Mouse (Mus musculus) heart, embryonic 15.5 days (tissue): Measurements from ENCODE around the gene Rapgef4. TPM values are rescaled to one million over a fixed set of nuclear protein-coding genes. Genes with fewer than 3 reads are reported as not detected.

ENCODE experiments used
- ATAC-seq: fragments of 200-750 bp; cut with Nextera tagmentation; replicated peaks from 2 replicates; pipeline ENCODE4 v1.8.0; 2017; ENCODE audit warnings: low read depth, moderate TSS enrichment; ENCODE audit not compliant: insufficient number of reproducible peaks, insufficient read depth, low FRiP score
- H3K27ac ChIP-seq: fragments of 300-500 bp; sonication (generic); 2 replicates; pipeline ENCODE4 v1.5.1; 2015; ENCODE audit warnings: mild to moderate bottlenecking, inconsistent platforms
- H3K27me3 ChIP-seq: fragments of 300-500 bp; sonication (generic); 2 replicates; pipeline ENCODE4 v1.6.1; 2015; ENCODE audit warnings: inconsistent platforms
- H3K36me3 ChIP-seq: fragments of 300-500 bp; sonication (generic); 2 replicates; pipeline ENCODE4 v1.6.1; 2015; ENCODE audit warnings: mild to moderate bottlenecking, inconsistent platforms
- H3K4me1 ChIP-seq: fragments of 300-500 bp; sonication (generic); replicated peaks from 2 replicates; pipeline ENCODE4 v1.6.1; 2015; ENCODE audit warnings: inconsistent platforms
- H3K4me2 ChIP-seq: fragments of 300-500 bp; sonication (generic); 2 replicates; pipeline ENCODE4 v1.6.1; 2015; ENCODE audit warnings: inconsistent platforms, mild to moderate bottlenecking, moderate library complexity
- H3K4me3 ChIP-seq: fragments of 300-500 bp; sonication (generic); 2 replicates; pipeline ENCODE4 v1.5.1; 2015; ENCODE audit warnings: mild to moderate bottlenecking, inconsistent platforms
- H3K9ac ChIP-seq: fragments of 300-500 bp; sonication (generic); 2 replicates; pipeline ENCODE4 v1.6.1; 2015; ENCODE audit warnings: mild to moderate bottlenecking, inconsistent platforms
- H3K9me3 ChIP-seq: fragments of 300-500 bp; sonication (generic); replicated peaks from 2 replicates; pipeline ENCODE4 v1.6.1; 2016; ENCODE audit warnings: inconsistent platforms
- WGBS: fragments of 180-500 bp; shearing (Covaris S2); methylation state at CpG from one replicate; pipeline ENCODE4 v1.1.7; 2015; ENCODE audit warnings: mixed read lengths; 5-methylcytosine and 5-hydroxymethylcytosine counted together
- polyA plus RNA-seq: library from polyadenylated mRNA; unstranded; fragments of >200 nt; fragmentation: Nextera tagmentation; extraction: Ambion mirVana; gene quantifications from 2 replicates; pipeline ENCODE4 v1.2.1, GENCODE M21; 2015

Gene Rapgef4
- polyA plus RNA-seq, 1 experiment from 2014 or later = 3.7 TPM

DNA sequence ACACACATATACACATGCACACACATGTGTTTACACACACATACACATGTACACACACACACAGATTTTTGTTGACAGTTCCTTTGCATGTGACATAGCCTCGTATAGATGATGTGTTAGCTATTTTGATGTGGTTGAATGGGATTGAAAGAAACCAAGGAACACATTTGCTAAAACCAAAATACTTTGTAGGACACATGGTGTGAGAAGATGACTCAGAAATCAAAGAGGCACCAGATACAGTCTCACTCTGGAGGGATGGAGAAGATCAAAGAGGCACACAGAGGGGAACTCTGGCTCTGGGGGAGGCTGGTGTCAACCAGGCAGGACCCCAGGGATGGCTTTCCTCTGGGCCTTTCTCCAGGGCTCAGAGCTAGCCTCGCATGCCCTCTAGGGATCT, 4.7 kb downstream of the Rapgef4 start:
- Histone ChIP-seq H3K9ac (no peak overlapping the region), H3K4me2 (no peak overlapping the region), H3K4me3 (no peak overlapping the region), H3K36me3 (no peaks in the 10 kb centered on the region), H3K4me1 (peaks cover 5% of the 10 kb centered on the region), H3K9me3 (no peaks in the 10 kb centered on the region), H3K27ac (no peak overlapping the region), H3K27me3 (no peaks in the 10 kb centered on the region)
- ATAC-seq = no peak
- 61% methylated on average over 2 of the region's 2 CpGs for WGBS

DNA sequence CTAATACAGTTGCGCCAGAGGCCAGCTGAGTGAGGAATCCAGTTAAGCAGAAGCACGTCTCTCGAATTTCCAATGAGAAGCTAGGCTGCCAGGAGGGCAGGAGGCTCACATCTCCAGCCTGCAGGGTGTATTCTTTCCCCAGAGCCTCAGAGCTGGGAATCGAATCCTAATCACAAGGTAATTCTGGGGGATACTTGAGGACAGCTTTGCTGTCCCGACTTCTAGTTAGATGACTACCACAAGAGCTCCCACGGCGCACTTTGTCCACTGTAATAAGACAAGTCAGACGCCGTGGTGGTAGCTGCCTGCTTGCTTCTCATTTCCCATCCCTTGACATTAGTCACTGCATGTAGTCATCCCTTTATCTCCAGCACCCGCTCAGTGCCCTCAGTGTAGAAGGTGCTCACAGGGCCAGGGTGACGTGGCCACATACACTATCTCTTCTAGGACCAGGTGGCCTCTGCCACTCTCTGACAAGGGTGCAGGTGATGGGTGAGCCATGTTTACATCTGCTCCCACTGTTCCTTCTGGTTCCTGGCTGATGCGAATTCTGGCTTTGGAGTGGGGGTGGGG, 5.3 kb downstream of the Rapgef4 start:
- ATAC-seq = no peak
- H3K36me3 ChIP-seq = no peaks in the 10 kb centered on the region
- H3K4me1 ChIP-seq = no peaks in the 10 kb centered on the region; the same call in 1 of the 2 replicates
- no peak overlapping the region for H3K9ac ChIP-seq
- H3K9me3 ChIP-seq = no peaks in the 10 kb centered on the region
- H3K27me3 ChIP-seq = no peaks in the 10 kb centered on the region
- no peak overlapping the region for H3K27ac ChIP-seq
- 62% methylated on average over 12 of the region's 12 CpGs for WGBS
- H3K4me3 ChIP-seq = no peak overlapping the region
- no peak overlapping the region for H3K4me2 ChIP-seq

DNA sequence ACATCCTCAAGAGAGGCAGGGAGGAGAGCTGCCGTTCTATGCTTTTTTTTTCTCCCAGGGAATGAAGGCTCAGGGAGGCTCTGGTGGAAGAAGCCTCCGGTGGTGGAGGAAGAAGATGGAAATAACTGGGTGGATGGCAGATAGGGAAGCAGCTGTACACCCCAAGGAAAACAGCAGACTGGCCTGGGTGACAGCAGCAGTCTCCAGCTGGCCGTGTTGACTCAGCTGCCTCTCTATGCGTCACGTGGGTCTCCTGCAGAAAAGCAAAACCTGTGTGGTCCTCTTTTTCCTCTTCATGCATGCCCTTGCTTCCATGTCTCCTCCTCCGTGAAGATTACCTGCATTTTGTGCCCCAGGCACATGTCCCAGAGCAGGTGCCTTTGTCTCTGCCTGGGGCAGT, 7.5 kb downstream of the Rapgef4 start:
- no peak overlapping the region for H3K4me2 ChIP-seq
- no peak overlapping the region for H3K9ac ChIP-seq
- ATAC-seq = no peak
- H3K4me1 ChIP-seq = no peaks in the 10 kb centered on the region
- no peak overlapping the region for H3K4me3 ChIP-seq
- no peak overlapping the region for H3K27ac ChIP-seq
- WGBS = 54% methylated on average over 6 of the region's 6 CpGs
- no peaks in the 10 kb centered on the region for H3K27me3 ChIP-seq
- no peaks in the 10 kb centered on the region for H3K36me3 ChIP-seq
- no peaks in the 10 kb centered on the region for H3K9me3 ChIP-seq

DNA sequence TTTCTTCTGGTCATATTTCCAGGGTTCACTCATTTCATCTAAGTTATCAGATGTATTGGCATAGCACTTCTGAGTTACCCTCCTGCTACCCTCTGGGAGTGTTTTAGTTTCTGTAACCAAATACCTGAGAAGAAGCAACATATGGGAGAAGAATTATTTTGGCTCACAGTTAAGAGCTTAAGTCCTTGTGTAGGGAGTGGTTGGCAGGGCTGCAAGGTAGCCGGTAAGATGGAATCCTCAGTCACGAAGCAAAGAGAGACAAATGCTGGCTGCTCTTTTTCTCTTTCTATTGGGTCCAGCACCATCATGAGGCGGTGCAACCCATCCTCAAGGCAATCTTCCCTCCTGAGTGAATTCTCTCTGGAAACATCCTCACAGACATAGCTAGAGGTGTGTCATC, 11.1 kb downstream of the Rapgef4 start:
- no peaks in the 10 kb centered on the region for H3K36me3 ChIP-seq
- 92% methylated on average over 3 of the region's 3 CpGs for WGBS
- no peak overlapping the region for H3K4me3 ChIP-seq
- H3K9me3 ChIP-seq = no peaks in the 10 kb centered on the region
- no peak overlapping the region for H3K4me2 ChIP-seq
- no peaks in the 10 kb centered on the region for H3K27me3 ChIP-seq
- ATAC-seq = no peak
- no peak overlapping the region for H3K9ac ChIP-seq
- no peak overlapping the region for H3K27ac ChIP-seq
- no peaks in the 10 kb centered on the region for H3K4me1 ChIP-seq

DNA sequence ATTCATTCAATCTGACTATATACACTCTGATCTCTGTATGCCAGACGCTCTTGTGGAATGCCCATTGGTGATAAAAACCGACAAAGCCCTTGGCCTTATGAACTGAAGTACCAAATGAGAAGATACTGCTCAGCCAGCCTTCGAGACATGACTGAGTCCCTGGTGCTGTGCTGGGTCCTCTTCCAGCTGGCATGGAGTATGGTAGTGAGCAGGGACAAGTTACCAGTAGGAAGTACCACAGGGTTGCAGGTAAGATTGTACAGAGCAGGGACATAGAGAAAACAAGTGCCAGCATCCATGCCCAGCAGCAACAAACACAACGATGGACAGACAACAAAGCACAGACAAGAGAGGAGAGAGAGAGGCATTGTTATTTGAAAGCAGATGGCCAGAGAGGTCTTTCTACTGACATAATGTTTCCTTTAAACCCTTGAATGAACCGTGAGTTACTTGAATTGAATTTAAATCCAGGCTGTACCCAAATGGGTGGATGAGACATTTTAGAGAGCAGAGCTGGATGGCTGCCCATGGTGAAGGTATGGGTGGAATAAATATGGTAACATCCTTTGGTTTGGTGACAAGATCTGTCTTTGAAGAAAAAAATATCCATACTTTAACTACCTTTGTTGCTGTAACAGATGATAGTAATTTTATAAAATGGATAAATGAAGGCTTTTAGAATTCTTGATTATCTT, 12.8 kb downstream of the Rapgef4 start:
- Histone ChIP-seq H3K4me1 (no peaks in the 10 kb centered on the region), H3K9ac (no peak overlapping the region), H3K27ac (no peak overlapping the region), H3K27me3 (no peaks in the 10 kb centered on the region), H3K4me3 (no peak overlapping the region), H3K4me2 (no peak overlapping the region), H3K9me3 (no peaks in the 10 kb centered on the region), H3K36me3 (no peaks in the 10 kb centered on the region)
- WGBS = 73% methylated on average over 5 of the region's 5 CpGs
- ATAC-seq = no peak

DNA sequence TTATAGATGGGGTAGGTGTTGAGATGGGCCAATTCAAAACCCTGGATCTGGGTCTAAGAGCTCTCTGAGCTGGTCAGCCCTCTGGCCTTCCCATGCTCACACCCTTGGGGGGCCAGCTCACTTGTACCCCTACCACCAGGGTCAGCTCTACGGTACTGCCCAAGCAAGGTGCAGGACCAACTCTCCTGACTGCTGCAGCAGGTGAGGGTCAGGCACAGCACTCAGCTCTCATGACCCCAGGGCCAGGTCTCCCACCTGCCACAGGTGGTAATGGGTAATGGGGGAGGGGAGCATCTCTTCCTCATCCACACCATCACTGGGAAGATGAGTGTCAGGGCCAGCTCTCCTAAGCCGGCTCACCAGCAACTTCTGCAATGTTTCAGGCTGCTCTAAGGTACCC, 17.5 kb downstream of the Rapgef4 start:
- WGBS = 81% methylated on average over 2 of the region's 2 CpGs
- no peak for ATAC-seq
- Histone ChIP-seq H3K27ac (no peak overlapping the region), H3K9me3 (no peaks in the 10 kb centered on the region), H3K36me3 (no peaks in the 10 kb centered on the region), H3K4me1 (no peaks in the 10 kb centered on the region; the same call in 1 of the 2 replicates), H3K9ac (no peak overlapping the region), H3K4me3 (no peak overlapping the region), H3K27me3 (no peaks in the 10 kb centered on the region), H3K4me2 (no peak overlapping the region)

DNA sequence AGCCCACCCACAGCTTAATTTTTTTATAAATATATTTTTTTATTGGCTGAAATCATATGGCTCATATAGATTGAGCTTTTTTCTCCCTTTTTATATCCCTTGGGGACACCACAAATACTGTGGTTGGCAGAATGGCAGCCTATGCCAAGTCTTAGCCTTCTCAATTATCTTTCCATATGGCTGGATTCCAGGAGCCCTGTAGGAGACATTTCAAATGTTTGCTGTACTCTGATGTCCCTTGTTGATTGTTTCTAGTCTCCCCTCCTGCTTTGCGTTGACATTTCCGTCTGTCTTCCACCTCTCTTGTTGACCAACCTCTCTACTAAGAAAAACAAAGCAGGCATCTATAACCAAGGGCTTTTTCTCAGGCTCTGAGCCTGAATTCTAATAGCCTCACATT, 19.1 kb downstream of the Rapgef4 start:
- no peaks in the 10 kb centered on the region for H3K9me3 ChIP-seq
- 76% methylated on average over 2 of the region's 2 CpGs for WGBS
- no peak for ATAC-seq

DNA sequence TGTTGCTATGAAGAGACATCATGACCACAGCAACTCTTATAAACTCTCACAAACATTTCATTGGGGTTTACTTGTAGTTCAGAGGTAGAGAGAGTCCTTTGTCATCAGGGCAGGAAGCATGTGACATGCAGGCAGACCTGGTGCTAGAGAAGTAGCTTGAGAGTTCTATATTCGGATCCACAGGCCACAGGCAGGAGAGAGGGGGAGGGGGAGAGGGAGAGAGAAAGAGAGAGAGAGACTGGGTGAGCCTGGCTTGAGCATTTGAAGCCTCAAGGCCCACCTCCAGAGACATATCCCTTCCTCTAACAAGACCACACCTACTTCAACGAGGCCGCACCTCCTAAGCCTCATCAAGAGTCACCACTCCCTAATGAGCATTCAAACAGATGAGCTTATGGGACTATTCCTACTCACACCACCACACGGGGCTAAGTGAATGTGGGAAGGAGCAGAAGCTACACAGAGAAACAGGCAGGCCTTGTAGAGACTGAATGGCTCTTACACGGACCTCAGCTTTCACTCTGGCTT, 21.9 kb downstream of the Rapgef4 start:
- no peaks in the 10 kb centered on the region for H3K36me3 ChIP-seq
- H3K9ac ChIP-seq = no peak overlapping the region
- H3K4me1 ChIP-seq = no peaks in the 10 kb centered on the region; the same call in 1 of the 2 replicates
- H3K27ac ChIP-seq = no peak overlapping the region
- no peak overlapping the region for H3K4me2 ChIP-seq
- H3K27me3 ChIP-seq = no peaks in the 10 kb centered on the region
- H3K4me3 ChIP-seq = no peak overlapping the region
- H3K9me3 ChIP-seq = no peaks in the 10 kb centered on the region
- ATAC-seq = peak; percentile 31; the same call in 1 of the 2 replicates
- WGBS = 66% methylated on average over 5 of the region's 5 CpGs

More for the DNA sequence above, 19.1 kb downstream of the Rapgef4 start:
- Histone ChIP-seq H3K36me3 (no peaks in the 10 kb centered on the region), H3K4me3 (no peak overlapping the region), H3K27me3 (no peaks in the 10 kb centered on the region), H3K4me2 (no peak overlapping the region), H3K4me1 (no peaks in the 10 kb centered on the region; the same call in 1 of the 2 replicates), H3K9ac (no peak overlapping the region), H3K27ac (no peak overlapping the region)

DNA sequence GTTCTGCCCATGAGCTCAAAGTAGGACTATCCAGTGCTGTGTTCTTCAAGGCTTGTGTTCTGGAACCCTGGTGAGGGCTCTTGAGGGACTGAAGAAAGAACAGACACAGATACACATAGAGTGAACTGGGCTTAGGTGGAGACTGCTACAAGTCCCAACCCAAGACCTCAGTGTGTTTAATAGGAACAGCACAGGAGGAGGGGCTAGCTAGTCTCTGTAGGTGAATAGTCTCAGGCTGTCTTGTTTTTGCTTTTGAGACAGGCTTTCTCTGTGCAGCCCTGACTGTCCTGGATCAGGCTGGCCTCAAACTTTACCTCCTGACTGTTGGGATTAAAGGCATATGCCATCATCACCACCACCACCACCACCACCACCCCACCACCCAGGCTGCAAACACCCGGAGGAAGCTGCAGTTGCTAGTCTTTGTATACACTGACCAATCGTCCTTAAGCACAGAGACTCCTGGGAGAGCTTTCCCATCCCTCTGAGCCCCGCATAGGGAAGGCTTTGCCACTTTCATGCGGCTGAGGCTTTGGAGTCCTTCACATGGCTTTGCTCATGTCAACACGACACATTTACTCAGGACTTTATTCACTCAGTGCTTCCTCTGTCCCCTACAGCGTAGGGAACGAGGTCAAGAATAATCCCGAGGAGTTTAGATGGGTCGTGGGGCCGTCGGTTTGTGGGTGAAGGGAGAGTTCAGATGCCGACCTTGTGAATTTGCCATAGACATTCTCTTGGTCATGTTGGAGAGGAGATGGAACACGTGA, 22.9 kb downstream of the Rapgef4 start:
- Histone ChIP-seq H3K4me3 (no peak overlapping the region), H3K27ac (no peak overlapping the region), H3K27me3 (no peaks in the 10 kb centered on the region), H3K4me1 (no peaks in the 10 kb centered on the region; the same call in 1 of the 2 replicates), H3K9ac (no peak overlapping the region), H3K9me3 (peaks cover 2% of the 10 kb centered on the region; the same call in 1 of the 2 replicates), H3K36me3 (no peaks in the 10 kb centered on the region), H3K4me2 (no peak overlapping the region)
- ATAC-seq = no peak
- 76% methylated on average over 13 of the region's 13 CpGs for WGBS

DNA sequence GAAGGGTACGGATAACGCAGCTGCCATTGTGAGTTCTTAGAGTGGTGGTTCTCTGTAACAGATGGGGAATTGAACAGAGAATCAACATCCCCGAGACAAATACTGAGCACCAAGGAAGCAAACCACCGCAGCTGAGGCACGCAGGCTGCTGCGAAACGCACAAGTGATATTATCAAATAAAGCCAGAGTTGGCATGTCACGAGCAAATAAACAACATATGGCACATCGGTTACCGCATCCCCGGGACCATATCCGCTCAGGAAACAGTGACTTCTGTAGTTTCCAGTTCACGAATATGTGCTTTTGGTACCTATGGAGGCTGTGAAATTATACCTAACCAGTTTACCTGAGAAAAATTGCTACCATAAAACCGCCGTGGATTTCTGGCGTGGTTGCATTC, 24.0 kb downstream of the Rapgef4 start:
- Histone ChIP-seq H3K27ac (no peak overlapping the region), H3K4me2 (no peak overlapping the region), H3K9me3 (peaks cover 3% of the 10 kb centered on the region; the same call in 1 of the 2 replicates), H3K4me1 (no peaks in the 10 kb centered on the region; the same call in 1 of the 2 replicates), H3K27me3 (no peaks in the 10 kb centered on the region), H3K36me3 (no peaks in the 10 kb centered on the region), H3K4me3 (no peak overlapping the region), H3K9ac (no peak overlapping the region)
- no peak for ATAC-seq
- 88% methylated on average over 16 of the region's 16 CpGs for WGBS

DNA sequence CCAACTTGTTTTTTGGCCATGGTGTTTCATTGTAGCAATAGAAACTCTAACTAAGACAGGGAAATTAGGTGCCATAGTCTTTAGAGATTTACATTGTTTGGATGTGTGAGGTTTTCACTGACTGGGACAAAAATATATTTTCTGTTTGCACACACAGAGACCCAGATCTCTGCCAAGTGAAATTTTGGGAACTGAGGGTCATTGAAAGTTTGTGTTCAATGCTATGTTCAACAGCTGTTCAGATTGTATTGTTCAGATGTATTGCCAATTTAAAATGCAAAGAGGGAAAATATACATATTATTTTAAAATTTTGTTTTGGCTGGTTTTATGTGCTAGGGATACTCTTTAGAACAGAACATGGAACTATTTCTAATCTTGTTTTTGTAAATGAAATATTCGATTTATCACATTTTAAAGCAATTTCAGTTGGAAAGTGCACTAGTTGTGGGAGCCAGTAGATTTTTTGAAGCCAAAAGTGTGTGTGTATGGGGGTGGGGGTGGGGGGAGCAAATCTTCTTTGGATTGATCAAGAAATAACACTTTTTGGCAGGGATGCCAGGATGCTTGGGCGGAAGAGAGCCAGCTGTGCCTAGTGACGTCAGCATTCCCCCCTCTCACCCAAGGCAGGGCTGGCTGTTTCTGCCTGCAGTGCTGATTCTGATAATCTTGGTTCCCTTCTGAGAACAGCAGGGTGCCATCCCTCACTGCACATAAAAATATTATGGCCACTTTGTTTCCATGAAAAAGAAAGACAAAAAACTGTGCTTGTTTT, 28.6 kb downstream of the Rapgef4 start:
- 63% methylated on average over 3 of the region's 3 CpGs for WGBS
- Histone ChIP-seq H3K4me3 (no peak overlapping the region), H3K9me3 (peaks cover 3% of the 10 kb centered on the region; the same call in 1 of the 2 replicates), H3K9ac (no peak overlapping the region), H3K27me3 (no peaks in the 10 kb centered on the region), H3K4me2 (no peak overlapping the region), H3K36me3 (no peaks in the 10 kb centered on the region), H3K4me1 (no peaks in the 10 kb centered on the region), H3K27ac (no peak overlapping the region)
- no peak for ATAC-seq
